Mouse (Mus musculus) megakaryocyte, embryonic 14.5 days (primary cell): ENCODE results near the gene Gulp1.

ENCODE experiments used
- FLI1 ChIP-seq: IDR thresholded peaks from 2 replicates; pipeline ENCODE4 v1.6.1; 2012; ENCODE audit warnings: low read length, inconsistent platforms, mixed read lengths
- GATA1 ChIP-seq: IDR thresholded peaks from 3 replicates; pipeline ENCODE4 v1.6.1; 2012; ENCODE audit warnings: mixed read lengths, low read length, inconsistent platforms, borderline replicate concordance

GRCm38 (mm10) chr1:44745711-44746110 is 194.4 kb downstream of the Gulp1 start:
- TF ChIP-seq FLI1, result no peak
- TF ChIP-seq GATA1, result no peak
